Mouse (Mus musculus) lung, adult 2 months (tissue): Measurements from ENCODE around the gene Carmil3.

Experiments
- CTCF ChIP-seq: fragments of 200-500 bp; IDR thresholded peaks from 2 replicates; pipeline ENCODE4 v1.5.1; 2011; ENCODE audit warnings: mild to moderate bottlenecking, low read length, control low read depth; ENCODE audit not compliant: insufficient read depth
- POLR2A ChIP-seq: fragments of 200-500 bp; IDR thresholded peaks from 2 replicates; pipeline ENCODE4 v1.6.1; 2011; ENCODE audit warnings: low read depth, mild to moderate bottlenecking, control low read depth, low read length, borderline replicate concordance; ENCODE audit errors: extremely low read depth

- TF ChIP-seq POLR2A = no peak
- no peak for TF ChIP-seq CTCF
Observed at GRCm38 (mm10) chr14:55542268-55542667, 51.8 kb downstream of the Carmil3 start.
